Mouse (Mus musculus) heart, postnatal 0 days (tissue): ENCODE results near the gene Hdac10. TPM values are rescaled to one million over a fixed set of nuclear protein-coding genes. Genes with fewer than 3 reads are reported as not detected.

ENCODE experiments used
- ATAC-seq: fragments of 200-750 bp; cut with Nextera tagmentation; 2 replicates; pipeline ENCODE4 v1.8.0; 2017; ENCODE audit warnings: low read depth, moderate number of reproducible peaks, moderate library complexity; ENCODE audit not compliant: insufficient read depth
- DNase-seq: peaks from one replicate; pipeline ENCODE4 v3.0.0-alpha.2; 2016; ENCODE audit warnings: low spot score
- H3K27ac ChIP-seq: fragments of 300-500 bp; sonication (generic); 2 replicates; pipeline ENCODE4 v1.5.1; 2014; ENCODE audit warnings: low read depth, mild to moderate bottlenecking
- H3K27me3 ChIP-seq: fragments of 300-500 bp; sonication (generic); 2 replicates; pipeline ENCODE4 v1.6.1; 2014; ENCODE audit warnings: low read length, mixed read lengths; ENCODE audit not compliant: control insufficient read depth, insufficient read depth
- H3K36me3 ChIP-seq: fragments of 300-500 bp; sonication (generic); replicated peaks from 2 replicates; pipeline ENCODE4 v1.6.1; 2014; ENCODE audit warnings: low read length, mixed read lengths; ENCODE audit not compliant: control insufficient read depth, insufficient read depth
- H3K4me1 ChIP-seq: fragments of 300-500 bp; sonication (generic); 2 replicates; pipeline ENCODE4 v1.6.1; 2014; ENCODE audit warnings: antibody characterized with exemption; ENCODE audit not compliant: control insufficient read depth, insufficient read depth
- H3K4me2 ChIP-seq: fragments of 300-500 bp; sonication (generic); 2 replicates; pipeline ENCODE4 v1.6.1; 2014; ENCODE audit warnings: low read depth, mild to moderate bottlenecking, low read length, moderate library complexity
- H3K4me3 ChIP-seq: fragments of 300-500 bp; sonication (generic); 2 replicates; pipeline ENCODE4 v1.5.1; 2014; ENCODE audit warnings: low read depth, low read length
- H3K9ac ChIP-seq: fragments of 300-500 bp; sonication (generic); replicated peaks from 2 replicates; pipeline ENCODE4 v1.6.1; 2014; ENCODE audit warnings: low read depth, low read length, mixed read lengths
- H3K9me3 ChIP-seq: fragments of 300-500 bp; sonication (generic); replicated peaks from 2 replicates; pipeline ENCODE4 v1.6.1; 2016; ENCODE audit warnings: low read length; ENCODE audit not compliant: control insufficient read depth
- CTCF ChIP-seq: IDR thresholded peaks from 2 replicates; pipeline ENCODE4 v1.5.1; 2016; ENCODE audit warnings: antibody characterized with exemption, control low read depth, low read depth
- EP300 ChIP-seq: IDR thresholded peaks from 2 replicates; pipeline ENCODE4 v1.6.1; 2016; ENCODE audit warnings: antibody characterized with exemption, low read depth
- WGBS: fragments of 180-500 bp; shearing (Covaris S2); extraction: QIAGEN DNeasy Blood & Tissue Kit; methylation state at CpG from one replicate; pipeline ENCODE4 v1.1.7; 2014; 5-methylcytosine and 5-hydroxymethylcytosine counted together
- polyA plus RNA-seq: library from polyadenylated mRNA; unstranded; fragments of >200 nt; fragmentation: Nextera tagmentation; extraction: Ambion mirVana; gene quantifications from 2 replicates; pipeline ENCODE4 v1.2.1, GENCODE M21; 2015
- total RNA-seq: library from RNA; depleted of rRNA; stranded (reverse); fragments of >200 nt; gene quantifications from 2 replicates; pipeline ENCODE4 v1.2.3, GENCODE M21; 2014; ENCODE audit warnings: low replicate concordance

The Hdac10 gene
- total and polyA plus RNA-seq, 2 experiments from 2014 or later: 10.8 to 14.9 TPM

- DNase-seq (no peak), ATAC-seq (no peak)
- Histone ChIP-seq H3K9ac (peak overlapping the region; percentile 64), H3K27ac (0 out of 2 replicates have a peak overlapping the region, but pooled peaks have one; percentile 65), H3K27me3 (no peaks in the 10 kb centered on the region), H3K4me1 (peaks cover 89% of the 10 kb centered on the region), H3K4me3 (peak overlapping the region; percentile 62), H3K9me3 (no peaks in the 10 kb centered on the region), H3K4me2 (peak overlapping the region; percentile 93), H3K36me3 (no peaks in the 10 kb centered on the region)
- TF ChIP-seq EP300 (no peak), CTCF (no peak)
- WGBS: 4% methylated on average over 15 of the region's 15 CpGs
These were observed 45.4 kb upstream of the Hdac10 start for GRCm38 (mm10) chr15:89173906-89174214.

GRCm38 (mm10) chr15:89173024-89173905 is 44.8 kb upstream of the Hdac10 start:
- DNase-seq (no peak), ATAC-seq (no peak)
- Histone ChIP-seq H3K27me3 (no peaks in the 10 kb centered on the region), H3K4me2 (peak overlapping the region; percentile 93), H3K36me3 (no peaks in the 10 kb centered on the region), H3K9ac (peak overlapping the region; percentile 64), H3K27ac (peak overlapping the region; percentile 65), H3K4me1 (peaks cover 88% of the 10 kb centered on the region), H3K4me3 (peak overlapping the region; percentile 62), H3K9me3 (no peaks in the 10 kb centered on the region)
- whole genome bisulfite sequencing: 1% methylated on average over 64 of the region's 65 CpGs
- TF ChIP-seq EP300 (no peak), CTCF (no peak; the same call in 1 of the 2 replicates)

GRCm38 (mm10) chr15:89172276-89172935 is 43.9 kb upstream of the Hdac10 start:
- H3K4me3 ChIP-seq: peak overlapping the region; percentile 62
- peaks cover 79% of the 10 kb centered on the region for H3K4me1 ChIP-seq
- no peaks in the 10 kb centered on the region for H3K27me3 ChIP-seq
- H3K4me2 ChIP-seq: peak overlapping the region; percentile 93
- peak overlapping the region; percentile 64 for H3K9ac ChIP-seq
- peaks cover 8% of the 10 kb centered on the region for H3K36me3 ChIP-seq
- no peak for DNase-seq
- ATAC-seq: no peak
- H3K9me3 ChIP-seq: no peaks in the 10 kb centered on the region
- WGBS: 35% methylated on average over 17 of the region's 17 CpGs
- TF ChIP-seq CTCF (no peak), EP300 (no peak; the same call in 1 of the 2 replicates)
- peak overlapping the region; percentile 65 for H3K27ac ChIP-seq

GRCm38 (mm10) chr15:89171526-89172051 is 43.1 kb upstream of the Hdac10 start:
- TF ChIP-seq CTCF (no peak), EP300 (no peak)
- Histone ChIP-seq H3K27me3 (no peaks in the 10 kb centered on the region), H3K4me1 (peaks cover 71% of the 10 kb centered on the region), H3K9ac (no peak overlapping the region), H3K9me3 (no peaks in the 10 kb centered on the region), H3K27ac (no peak overlapping the region), H3K36me3 (peaks cover 17% of the 10 kb centered on the region), H3K4me3 (no peak overlapping the region), H3K4me2 (no peak overlapping the region)
- DNase-seq (no peak), ATAC-seq (no peak)
- WGBS: 83% methylated on average over 5 of the region's 5 CpGs

- ATAC-seq (peak; percentile 24), DNase-seq (no peak)
- Histone ChIP-seq H3K36me3 (peaks cover 32% of the 10 kb centered on the region), H3K9ac (no peak overlapping the region), H3K4me3 (no peak overlapping the region), H3K9me3 (no peaks in the 10 kb centered on the region), H3K27ac (peak overlapping the region; percentile 92), H3K4me1 (peaks cover 56% of the 10 kb centered on the region), H3K4me2 (0 out of 2 replicates have a peak overlapping the region, but pooled peaks have one; percentile 19), H3K27me3 (no peaks in the 10 kb centered on the region)
- 11% methylated on average over 3 of the region's 3 CpGs for WGBS
- no peak for TF ChIP-seq EP300
- no peak for TF ChIP-seq CTCF
These were observed 41.6 kb upstream of the Hdac10 start for GRCm38 (mm10) chr15:89170102-89170501.
